Mouse (Mus musculus) E14TG2a.4 (cell line): ENCODE data around the gene Ykt6.

Experiments
- CTCF ChIP-seq: conservative IDR thresholded peaks from 2 replicates; pipeline ENCODE4 v1.5.1; 2014; ENCODE audit warnings: low read length
- NANOG ChIP-seq: IDR thresholded peaks from 2 replicates; pipeline ENCODE4 v1.6.1; 2014; ENCODE audit warnings: borderline replicate concordance, low read length, mixed read lengths
- POU5F1 ChIP-seq: IDR thresholded peaks from 2 replicates; pipeline ENCODE4 v1.6.1; 2014; ENCODE audit warnings: low read length, borderline replicate concordance

GRCm38 (mm10) chr11:5980561-5980960 lies 25.1 kb downstream of the Ykt6 start:
- no peak for TF ChIP-seq CTCF
- TF ChIP-seq POU5F1, result no peak
- TF ChIP-seq NANOG, result no peak
